Mouse (Mus musculus): ENCODE results near the gene Olfr1333. TPM values are rescaled to one million over a fixed set of nuclear protein-coding genes. Genes with fewer than 3 reads are reported as not detected.

Olfr1333 gene
- not detected in 2 replicates for polyA plus RNA-seq (2012)

DNA sequence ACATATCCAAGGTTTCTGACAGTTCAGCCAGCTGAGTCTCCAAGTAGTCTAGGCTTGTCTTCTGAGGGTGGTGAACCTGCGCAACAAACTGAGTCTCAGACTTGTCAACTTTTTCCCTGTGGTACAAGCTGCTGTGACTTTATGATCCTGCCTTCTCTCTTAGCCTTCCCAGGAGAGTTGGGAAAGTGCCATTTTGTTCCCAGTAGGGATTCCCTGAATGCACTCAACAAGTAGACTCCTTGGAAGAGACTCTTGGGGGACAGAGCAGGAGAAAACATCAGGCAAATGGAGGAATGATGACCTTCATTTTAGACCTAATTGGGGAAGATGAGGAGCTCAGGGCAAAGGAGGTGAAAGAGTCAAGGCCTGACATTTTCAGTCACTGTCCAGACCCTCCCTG is at the start of gene Olfr1333:
TSS of gene Olfr1333 (minus strand) at position 101 of the 400 bp plus-strand sequence.
- TF ChIP-seq GATA1 (IDR thresholded peaks at IDR 0.05; ENCODE audit: low read length): no peak

DNA sequence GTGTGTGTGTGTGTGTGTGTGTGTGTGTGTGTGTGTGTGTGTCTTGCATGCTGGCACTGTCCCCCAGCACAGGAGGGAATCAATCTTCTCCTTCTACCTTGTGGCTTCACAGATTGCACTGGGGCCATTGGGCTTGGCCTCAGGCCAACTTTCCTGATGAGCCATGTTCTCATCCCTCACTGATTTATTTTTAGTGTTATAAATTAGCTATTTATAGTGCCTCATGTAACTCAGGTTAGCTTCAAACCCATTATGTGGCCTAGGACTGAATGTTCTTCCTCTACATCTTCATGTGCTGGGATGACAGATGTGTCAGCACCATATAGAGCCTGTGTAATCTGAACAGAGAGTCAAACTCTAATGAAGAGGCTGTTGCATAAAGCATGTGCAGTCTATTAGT is 31.5 kb upstream of the Olfr1333 start:
- no peak for TF ChIP-seq GATA1 (IDR thresholded peaks at IDR 0.05; ENCODE audit: low read length)

DNA sequence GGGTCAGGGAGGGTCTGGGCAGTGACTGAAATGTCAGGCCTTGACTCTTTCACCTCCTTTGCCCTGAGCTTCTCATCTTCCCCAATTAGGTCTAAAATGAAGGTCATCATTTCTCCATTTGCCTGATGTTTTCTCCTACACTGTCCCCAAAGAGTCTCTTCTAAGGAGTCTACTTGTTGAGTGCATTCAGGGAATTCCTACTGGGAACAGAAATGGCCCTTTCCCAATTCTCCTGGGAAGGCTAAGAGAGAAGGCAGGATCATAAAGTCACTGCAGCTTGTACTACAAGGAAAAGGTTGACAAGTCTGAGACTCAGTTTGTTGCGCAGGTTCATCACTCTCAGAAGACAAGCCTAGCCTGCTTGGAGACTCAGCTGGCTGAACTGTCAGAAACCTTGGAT is 28.3 kb upstream of the Olfr1333 start, which contains the start of gene Olfr1331:
TSS of gene Olfr1331 (plus strand) at position 301 of the 400 bp plus-strand sequence.
- no peak for TF ChIP-seq GATA1 (IDR thresholded peaks at IDR 0.05; ENCODE audit: low read length)

DNA sequence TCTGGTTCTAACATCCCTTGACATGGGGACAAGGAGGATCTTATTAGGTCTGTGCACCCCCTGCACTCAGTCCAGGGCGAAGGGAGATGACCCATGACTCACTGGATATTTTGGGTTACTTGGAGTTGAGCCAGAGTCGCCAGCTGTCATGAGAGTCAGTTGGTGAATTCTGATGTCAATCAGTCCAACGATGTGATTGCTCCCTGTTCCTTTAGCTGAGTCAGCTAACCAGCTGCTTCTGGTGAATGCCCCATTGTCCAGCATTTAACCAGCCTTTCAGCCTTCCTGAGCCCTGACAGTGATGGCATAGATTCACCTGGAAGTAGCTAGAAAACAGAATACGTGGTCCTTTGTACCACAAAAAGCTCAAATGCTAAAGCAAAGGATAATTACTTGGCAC is 26.6 kb upstream of the Olfr1333 start:
- TF ChIP-seq GATA1 (IDR thresholded peaks at IDR 0.05; ENCODE audit: low read length): no peak

DNA sequence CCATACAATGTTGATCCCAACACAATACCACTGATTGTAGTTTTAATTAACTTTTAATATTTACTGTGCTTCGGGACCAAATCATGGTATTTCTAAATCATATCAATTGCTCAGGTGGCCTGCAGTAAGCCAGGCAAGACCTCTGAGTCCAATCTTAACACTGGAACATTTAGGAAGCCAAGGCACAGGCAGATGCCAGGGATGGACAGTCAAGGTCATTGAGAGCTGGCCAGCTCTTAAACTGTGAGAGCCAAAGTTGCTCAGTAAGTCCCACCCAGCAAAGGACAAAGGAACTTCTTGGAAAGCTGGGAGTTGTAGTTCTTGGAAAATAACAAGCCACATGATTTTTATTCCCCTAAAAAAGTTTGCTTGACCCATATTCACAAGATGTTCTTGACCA is 25.7 kb upstream of the Olfr1333 start:
- TF ChIP-seq GATA1 (IDR thresholded peaks at IDR 0.05; ENCODE audit: low read length): no peak

DNA sequence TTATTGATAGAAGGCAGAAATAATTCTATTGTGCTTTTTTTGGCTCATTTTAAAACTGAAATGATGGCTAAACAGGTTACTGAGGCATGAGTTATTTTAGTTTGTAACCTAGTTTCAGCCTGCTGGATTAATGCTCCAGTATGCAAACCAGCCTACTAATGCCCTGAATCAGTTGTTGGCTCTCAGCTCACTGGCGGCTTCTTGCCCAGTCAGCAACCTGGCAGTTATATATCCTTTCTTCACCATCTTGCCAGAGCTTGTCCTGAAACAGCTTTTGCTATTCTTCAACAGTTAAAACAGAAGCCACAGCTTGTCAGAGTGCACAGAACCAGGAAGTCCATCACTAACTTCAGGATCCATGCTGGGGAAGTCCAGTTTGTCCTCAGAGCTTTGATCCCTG is 17.2 kb downstream of the Olfr1333 start:
- no peak for TF ChIP-seq GATA1 (IDR thresholded peaks at IDR 0.05; ENCODE audit: low read length)

DNA sequence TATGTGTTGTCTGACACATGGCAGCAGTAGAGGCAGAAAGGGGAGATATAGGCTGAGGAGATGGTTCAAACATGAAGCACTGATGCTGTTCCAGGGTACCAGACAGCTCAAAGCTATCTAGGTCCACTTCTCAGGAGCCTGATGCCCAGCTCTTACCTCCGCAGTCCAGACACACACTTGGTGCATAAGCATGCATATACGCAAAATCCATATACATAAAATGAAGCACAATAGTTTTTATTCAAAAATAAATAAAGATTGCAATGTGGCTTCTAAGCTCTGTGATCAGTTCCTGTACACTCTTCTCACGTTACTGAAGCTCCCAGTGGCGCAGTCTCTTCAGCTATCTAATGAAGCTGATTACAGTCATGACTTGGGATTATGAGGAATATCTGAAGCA is 26.2 kb downstream of the Olfr1333 start, which contains the start of gene Olfr1335:
TSS of gene Olfr1335 (minus strand) at position 101 of the 400 bp plus-strand sequence.
- no peak for TF ChIP-seq GATA1 (IDR thresholded peaks at IDR 0.05; ENCODE audit: low read length)

DNA sequence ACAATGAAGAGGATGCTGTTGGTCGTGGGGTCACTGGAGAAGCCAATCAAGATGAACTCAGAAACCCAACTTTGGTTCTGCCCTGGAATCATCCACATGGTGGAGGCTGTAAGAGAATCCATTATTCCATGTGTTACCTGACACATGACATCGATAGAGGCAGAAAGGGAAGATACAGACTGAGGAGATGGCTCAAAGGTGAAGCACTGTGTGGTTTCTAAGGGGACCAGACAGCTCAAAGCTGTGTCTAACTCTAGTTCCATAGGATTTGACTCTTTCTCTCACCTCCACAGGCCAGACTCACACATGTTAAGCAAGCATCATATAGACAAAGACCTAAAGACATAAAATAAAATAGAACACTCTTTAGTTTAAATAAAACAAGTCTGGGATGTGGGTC is 53.6 kb downstream of the Olfr1333 start, which contains the start of gene Olfr1337:
TSS of gene Olfr1337 (minus strand) at position 101 of the 400 bp plus-strand sequence.
- no peak for TF ChIP-seq GATA1 (IDR thresholded peaks at IDR 0.05; ENCODE audit: low read length)

Other genes starting within 250 kb of the Olfr1333 start
- gene Cfap57, start 215.5 kb downstream of the Olfr1333 start, polyA plus RNA-seq (2012): not detected in 2 replicates
- gene Ebna1bp2, start 215.5 kb downstream of the Olfr1333 start, polyA plus RNA-seq (2012): 35.5 and 59.2 TPM in 2 replicates
- not detected in 2 replicates for gene Olfr62, start 177.3 kb downstream of the Olfr1333 start, polyA plus RNA-seq (2012)
- not detected in 2 replicates for gene Olfr1342, start 143.5 kb downstream of the Olfr1333 start, polyA plus RNA-seq (2012)
- gene Olfr1341, start 132.8 kb downstream of the Olfr1333 start, polyA plus RNA-seq (2012): not detected in 2 replicates
- not detected in 2 replicates for gene Olfr1340, start 116.1 kb downstream of the Olfr1333 start, polyA plus RNA-seq (2012)
- gene Olfr1339, start 104.1 kb downstream of the Olfr1333 start, polyA plus RNA-seq (2012): not detected in 2 replicates
- not detected in 2 replicates for gene Olfr1338, start 77.5 kb downstream of the Olfr1333 start, polyA plus RNA-seq (2012)
- gene Olfr1337, start 53.7 kb downstream of the Olfr1333 start, polyA plus RNA-seq (2012): not detected in 2 replicates
- not detected in 2 replicates for gene Olfr1335, start 26.3 kb downstream of the Olfr1333 start, polyA plus RNA-seq (2012)
- not detected in 2 replicates for gene Olfr1331, start 28.4 kb upstream of the Olfr1333 start, polyA plus RNA-seq (2012)
- not detected in 2 replicates for gene Olfr1330, start 52.3 kb upstream of the Olfr1333 start, polyA plus RNA-seq (2012)
- gene Olfr1329, start 81.2 kb upstream of the Olfr1333 start, polyA plus RNA-seq (2012): not detected in 2 replicates
- gene Olfr1328, start 102.3 kb upstream of the Olfr1333 start, polyA plus RNA-seq (2012): not detected in 2 replicates
- gene Lao1, start 125.3 kb upstream of the Olfr1333 start, polyA plus RNA-seq (2012): not detected in 2 replicates